Mouse (Mus musculus): ENCODE results near the gene Olfr1136.

DNA sequence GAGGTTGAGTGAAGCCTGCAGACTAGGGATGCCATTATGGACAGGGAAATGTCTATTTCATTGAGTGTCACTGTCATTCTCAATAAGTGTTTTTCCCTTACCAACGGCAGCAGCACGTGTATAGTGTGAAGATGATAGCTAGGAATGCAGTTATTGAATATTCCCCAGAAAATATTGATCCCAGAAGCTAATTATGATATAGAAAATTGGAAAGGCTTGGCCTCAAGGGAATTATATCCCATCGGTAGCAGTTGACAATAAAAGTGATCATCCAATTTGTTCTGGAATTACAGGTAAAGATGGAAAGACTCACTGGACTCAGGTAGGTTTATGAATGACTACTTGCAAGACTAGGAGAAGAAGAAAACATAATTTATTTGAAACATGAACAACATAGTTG is 49.7 kb upstream of the Olfr1136 start, which contains the start of gene Olfr1140:
- no peak for TF ChIP-seq EP300 (IDR thresholded peaks at IDR 0.05; ENCODE audit: low read depth)
- TF ChIP-seq CTCF (IDR thresholded peaks at IDR 0.05; ENCODE audit: low read depth), result no peak

All from liver, postnatal 0 days (tissue).